Mouse (Mus musculus): Measurements from ENCODE around the gene Sdf2l1. TPM values are rescaled to one million over a fixed set of nuclear protein-coding genes. Genes with fewer than 3 reads are reported as not detected.
A peak's percentile ranks its signal among the peaks of the same experiment; 100 is the strongest.

The Sdf2l1 gene
- polyA plus RNA-seq, 1 experiment from 2014 or later: 40.9 TPM

GRCm38 (mm10) chr16:17151874-17152273 lies 19.7 kb upstream of the Sdf2l1 start:
- H3K9me3 ChIP-seq (replicated peaks; ENCODE audit: control insufficient read depth, low read length): no peaks in the 10 kb centered on the region
- peaks cover 3% of the 10 kb centered on the region; the same call in 1 of the 2 replicates for H3K4me1 ChIP-seq (ENCODE audit: control insufficient read depth, insufficient read depth, low read length)
- no peak overlapping the region for H3K27ac ChIP-seq (ENCODE audit: low read depth, low read length)
- DNase-seq (ENCODE audit: low spot score) (no peak), ATAC-seq (no peak)
- H3K27me3 ChIP-seq (replicated peaks; ENCODE audit: control insufficient read depth, insufficient read depth, low read length): 0 out of 2 replicates have a peak, but pooled peaks cover 7% of the 10 kb centered on the region
- WGBS: 94% methylated on average over 4 of the region's 4 CpGs
- H3K9ac ChIP-seq (ENCODE audit: low read length): no peak overlapping the region
- H3K4me3 ChIP-seq (ENCODE audit: low read depth, low read length): no peak overlapping the region
- H3K36me3 ChIP-seq (ENCODE audit: control insufficient read depth, insufficient read depth, low read length): peaks cover 42% of the 10 kb centered on the region
- no peak overlapping the region for H3K4me2 ChIP-seq (ENCODE audit: low read length)

GRCm38 (mm10) chr16:17150520-17151258 lies 18.5 kb upstream of the Sdf2l1 start:
- ATAC-seq: no peak
- no peak for DNase-seq (ENCODE audit: low spot score)
- H3K4me3 ChIP-seq (ENCODE audit: low read depth, low read length): no peak overlapping the region
- peaks cover 42% of the 10 kb centered on the region for H3K36me3 ChIP-seq (ENCODE audit: control insufficient read depth, insufficient read depth, low read length)
- no peak overlapping the region for H3K9ac ChIP-seq (ENCODE audit: low read length)
- 86% methylated on average over 7 of the region's 7 CpGs for WGBS
- 0 out of 2 replicates have a peak, but pooled peaks cover 7% of the 10 kb centered on the region for H3K27me3 ChIP-seq (replicated peaks; ENCODE audit: control insufficient read depth, insufficient read depth, low read length)
- no peak overlapping the region for H3K4me2 ChIP-seq (ENCODE audit: low read length)
- H3K4me1 ChIP-seq (ENCODE audit: control insufficient read depth, insufficient read depth, low read length): peaks cover 3% of the 10 kb centered on the region; the same call in 1 of the 2 replicates
- H3K9me3 ChIP-seq (replicated peaks; ENCODE audit: control insufficient read depth, low read length): no peaks in the 10 kb centered on the region
- no peak overlapping the region for H3K27ac ChIP-seq (ENCODE audit: low read depth, low read length)

DNA sequence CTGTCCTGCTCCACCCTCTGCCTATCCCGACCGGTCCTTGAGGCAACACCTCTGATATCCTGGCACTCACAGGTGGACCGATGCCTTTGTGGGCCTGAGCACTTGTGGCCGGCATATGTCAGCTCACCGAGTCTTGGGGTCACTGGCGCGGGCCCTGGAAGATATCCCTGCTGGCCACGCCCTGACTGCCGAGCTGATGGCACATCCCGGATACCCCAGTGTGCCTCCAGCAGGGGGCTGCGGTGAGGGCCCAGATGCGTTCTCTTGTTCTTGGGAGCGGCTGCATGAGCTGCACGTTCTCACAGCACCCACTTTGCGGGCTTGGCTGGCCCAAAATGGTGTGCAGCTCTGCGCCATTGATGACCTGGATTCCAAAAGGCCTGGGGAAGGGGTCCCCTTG lies 15.9 kb upstream of the Sdf2l1 start:
- Histone ChIP-seq H3K4me2 (ENCODE audit: low read length) (peak overlapping the region; percentile 95), H3K9ac (ENCODE audit: low read length) (peak overlapping the region; percentile 65), H3K27me3 (replicated peaks; ENCODE audit: control insufficient read depth, insufficient read depth, low read length) (0 out of 2 replicates have a peak, but pooled peaks cover 7% of the 10 kb centered on the region), H3K4me1 (ENCODE audit: control insufficient read depth, insufficient read depth, low read length) (peaks cover 3% of the 10 kb centered on the region; the same call in 1 of the 2 replicates), H3K9me3 (replicated peaks; ENCODE audit: control insufficient read depth, low read length) (no peaks in the 10 kb centered on the region), H3K27ac (ENCODE audit: low read depth, low read length) (no peak overlapping the region), H3K4me3 (ENCODE audit: low read depth, low read length) (peak overlapping the region; percentile 59), H3K36me3 (ENCODE audit: control insufficient read depth, insufficient read depth, low read length) (peaks cover 21% of the 10 kb centered on the region)
- DNase-seq (ENCODE audit: low spot score): peak; percentile 56
- ATAC-seq: peak; percentile 16; the same call in 1 of the 2 replicates
- WGBS: 8% methylated on average over 16 of the region's 16 CpGs

GRCm38 (mm10) chr16:17147391-17147929 lies 15.3 kb upstream of the Sdf2l1 start:
- ATAC-seq (peak; percentile 40), DNase-seq (ENCODE audit: low spot score) (peak; percentile 34)
- Histone ChIP-seq H3K4me3 (ENCODE audit: low read depth, low read length) (peak overlapping the region; percentile 59), H3K27me3 (replicated peaks; ENCODE audit: control insufficient read depth, insufficient read depth, low read length) (0 out of 2 replicates have a peak, but pooled peaks cover 7% of the 10 kb centered on the region), H3K27ac (ENCODE audit: low read depth, low read length) (no peak overlapping the region), H3K4me1 (ENCODE audit: control insufficient read depth, insufficient read depth, low read length) (peaks cover 3% of the 10 kb centered on the region; the same call in 1 of the 2 replicates), H3K4me2 (ENCODE audit: low read length) (peak overlapping the region; percentile 95), H3K9me3 (replicated peaks; ENCODE audit: control insufficient read depth, low read length) (no peaks in the 10 kb centered on the region), H3K36me3 (ENCODE audit: control insufficient read depth, insufficient read depth, low read length) (peaks cover 15% of the 10 kb centered on the region), H3K9ac (ENCODE audit: low read length) (peak overlapping the region; percentile 65)
- 1% methylated on average over 41 of the region's 41 CpGs for WGBS

DNA sequence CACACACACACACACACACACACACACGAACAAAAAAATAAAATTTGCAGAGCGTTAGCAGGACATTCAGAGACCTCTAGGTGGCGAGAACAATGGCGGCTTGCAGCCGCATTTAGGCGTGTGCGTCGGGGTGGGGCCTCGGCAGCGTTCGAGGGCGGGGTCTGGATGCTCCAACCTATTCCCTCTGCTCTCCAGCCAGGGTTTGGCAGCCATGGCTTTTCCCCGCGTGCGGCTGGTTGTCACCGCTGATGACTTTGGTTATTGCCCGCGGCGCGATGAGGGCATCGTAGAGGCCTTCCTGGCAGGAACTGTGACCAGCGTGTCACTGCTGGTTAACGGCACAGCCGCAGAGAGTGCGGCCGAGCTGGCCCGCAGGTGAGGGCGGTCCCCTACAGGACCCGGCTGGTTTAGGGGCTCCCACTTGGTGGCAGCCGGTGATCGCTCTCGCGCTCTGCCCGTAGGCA lies 14.6 kb upstream of the Sdf2l1 start, which contains the start of gene Ccdc116:
Ccdc116 (minus strand) TSS at position 458 of the 464 bp plus-strand sequence.
- Histone ChIP-seq H3K36me3 (ENCODE audit: control insufficient read depth, insufficient read depth, low read length) (peaks cover 9% of the 10 kb centered on the region; the same call in 1 of the 2 replicates), H3K9ac (ENCODE audit: low read length) (peak within 1 kb of the TSS; percentile 65), H3K9me3 (replicated peaks; ENCODE audit: control insufficient read depth, low read length) (no peaks in the 10 kb centered on the region), H3K4me3 (ENCODE audit: low read depth, low read length) (peak within 1 kb of the TSS; percentile 59), H3K4me1 (ENCODE audit: control insufficient read depth, insufficient read depth, low read length) (peaks cover 3% of the 10 kb centered on the region; the same call in 1 of the 2 replicates), H3K4me2 (ENCODE audit: low read length) (peak within 1 kb of the TSS; percentile 95), H3K27me3 (replicated peaks; ENCODE audit: control insufficient read depth, insufficient read depth, low read length) (0 out of 2 replicates have a peak, but pooled peaks cover 7% of the 10 kb centered on the region), H3K27ac (ENCODE audit: low read depth, low read length) (no peak within 1 kb of the TSS)
- ATAC-seq: peak; percentile 91
- under 1% methylated on average over 32 of the region's 34 CpGs for WGBS
- DNase-seq (ENCODE audit: low spot score): peak; percentile 95

GRCm38 (mm10) chr16:17144339-17144738 lies 12.2 kb upstream of the Sdf2l1 start, which contains the start of gene Ydjc:
TSS of gene Ydjc (plus strand) at chr16:17144621.
- no peak for ATAC-seq
- peak; percentile 16 for DNase-seq (ENCODE audit: low spot score)
- 18% methylated on average over 7 of the region's 7 CpGs for WGBS
- Histone ChIP-seq H3K4me1 (ENCODE audit: control insufficient read depth, insufficient read depth, low read length) (peaks cover 3% of the 10 kb centered on the region; the same call in 1 of the 2 replicates), H3K27ac (ENCODE audit: low read depth, low read length) (no peak within 1 kb of the TSS), H3K9ac (ENCODE audit: low read length) (no peak within 1 kb of the TSS), H3K9me3 (replicated peaks; ENCODE audit: control insufficient read depth, low read length) (no peaks in the 10 kb centered on the region), H3K4me2 (ENCODE audit: low read length) (no peak within 1 kb of the TSS), H3K4me3 (ENCODE audit: low read depth, low read length) (no peak within 1 kb of the TSS), H3K27me3 (replicated peaks; ENCODE audit: control insufficient read depth, insufficient read depth, low read length) (0 out of 2 replicates have a peak, but pooled peaks cover 7% of the 10 kb centered on the region), H3K36me3 (ENCODE audit: control insufficient read depth, insufficient read depth, low read length) (no peaks in the 10 kb centered on the region)

GRCm38 (mm10) chr16:17137355-17137754 lies 5.2 kb upstream of the Sdf2l1 start:
- Histone ChIP-seq H3K9me3 (replicated peaks; ENCODE audit: control insufficient read depth, low read length) (no peaks in the 10 kb centered on the region), H3K27ac (ENCODE audit: low read depth, low read length) (no peak overlapping the region), H3K4me1 (ENCODE audit: control insufficient read depth, insufficient read depth, low read length) (0 out of 2 replicates have a peak, but pooled peaks cover 5% of the 10 kb centered on the region), H3K27me3 (replicated peaks; ENCODE audit: control insufficient read depth, insufficient read depth, low read length) (no peaks in the 10 kb centered on the region), H3K4me2 (ENCODE audit: low read length) (no peak overlapping the region), H3K9ac (ENCODE audit: low read length) (no peak overlapping the region), H3K36me3 (ENCODE audit: control insufficient read depth, insufficient read depth, low read length) (no peaks in the 10 kb centered on the region), H3K4me3 (ENCODE audit: low read depth, low read length) (no peak overlapping the region)
- ATAC-seq (no peak), DNase-seq (ENCODE audit: low spot score) (no peak)
- 89% methylated on average over 15 of the region's 15 CpGs for WGBS

DNA sequence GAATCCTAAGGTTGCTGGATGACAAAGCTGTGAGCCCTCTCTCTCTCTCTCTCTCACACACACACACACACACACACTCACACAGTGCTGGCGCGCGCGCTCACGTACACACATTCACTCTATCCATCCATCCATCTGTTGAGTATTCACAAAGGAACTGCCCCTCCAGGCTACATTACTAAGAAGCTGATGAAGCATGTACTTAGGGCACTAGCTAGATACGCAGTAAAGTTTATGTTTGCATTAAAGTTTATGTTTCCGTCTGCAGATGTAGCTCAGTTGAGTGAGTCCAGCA lies 670 bp upstream of the Sdf2l1 start:
- ATAC-seq: 0 out of 2 replicates have a peak, but pooled peaks have one; percentile 16
- WGBS: 27% methylated on average over 7 of the region's 7 CpGs
- Histone ChIP-seq H3K27me3 (replicated peaks; ENCODE audit: control insufficient read depth, insufficient read depth, low read length) (no peaks in the 10 kb centered on the region), H3K4me3 (ENCODE audit: low read depth, low read length) (peak overlapping the region; percentile 61), H3K4me2 (ENCODE audit: low read length) (peak overlapping the region; percentile 96), H3K9ac (ENCODE audit: low read length) (peak overlapping the region; percentile 44), H3K27ac (ENCODE audit: low read depth, low read length) (no peak overlapping the region), H3K4me1 (ENCODE audit: control insufficient read depth, insufficient read depth, low read length) (peaks cover 11% of the 10 kb centered on the region), H3K36me3 (ENCODE audit: control insufficient read depth, insufficient read depth, low read length) (0 out of 2 replicates have a peak, but pooled peaks cover 2% of the 10 kb centered on the region), H3K9me3 (replicated peaks; ENCODE audit: control insufficient read depth, low read length) (no peaks in the 10 kb centered on the region)
- peak; percentile 11 for DNase-seq (ENCODE audit: low spot score)
